In the genomic region with DNA sequence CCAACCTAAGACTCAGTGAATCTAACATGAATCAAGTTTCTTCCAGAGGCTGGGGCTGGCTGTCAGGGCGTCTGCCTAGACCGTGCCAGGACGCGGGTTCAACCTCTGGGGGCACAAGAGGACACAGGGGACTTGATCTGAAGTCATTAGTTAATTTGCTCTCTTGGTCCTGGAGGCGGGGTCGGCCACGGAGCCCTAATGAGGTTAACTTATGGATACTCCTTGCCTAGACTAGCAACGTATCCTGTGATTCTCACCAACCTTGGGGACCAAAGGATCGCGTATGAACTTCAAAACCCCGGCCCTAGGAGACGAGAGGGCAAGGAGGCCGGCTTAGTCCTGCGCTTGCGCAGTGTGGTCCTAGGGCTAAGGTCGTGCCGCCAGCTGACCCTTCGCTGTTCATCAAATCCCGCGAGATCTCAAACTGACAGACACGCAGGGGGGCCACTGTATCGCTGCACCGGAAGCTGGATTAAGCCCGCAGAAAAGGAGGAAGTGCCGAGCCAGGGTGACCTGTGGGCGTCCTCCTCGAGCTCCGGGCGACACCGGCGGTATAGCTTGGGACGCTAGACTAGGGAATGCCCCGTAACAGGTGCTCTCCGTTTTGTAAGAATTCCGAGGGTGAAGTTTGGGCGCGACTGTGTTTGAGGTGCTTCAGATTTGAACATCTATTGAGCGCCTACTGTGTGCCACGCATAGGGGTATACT, we compare ENCODE assay signal across 8 mouse cellular contexts. TPM values are rescaled to one million over a fixed set of nuclear protein-coding genes. Genes with fewer than 3 reads are reported as not detected.
A peak's percentile ranks its signal among the peaks of the same experiment; 100 is the strongest.
DNase-seq lines count a peak whose midpoint lies in the region; ATAC-seq lines count a peak whose summit lies in the region.

A gene (plus strand): TSS at position 348 of the 708 bp plus-strand sequence.

- H3K4me2 ChIP-seq in hindbrain, embryonic 12.5 days (replicated peaks), result peak within 1 kb of the TSS; percentile 64

- no peaks in the 10 kb centered on the region for H3K9me3 ChIP-seq in hindbrain, embryonic 12.5 days (replicated peaks)

- H3K27ac ChIP-seq in hindbrain, embryonic 12.5 days, result no peak within 1 kb of the TSS

- H3K27me3 ChIP-seq in hindbrain, embryonic 12.5 days, result no peaks in the 10 kb centered on the region

- ATAC-seq in hindbrain, embryonic 12.5 days (ENCODE audit: low FRiP score), result peak; percentile 89

- peak within 1 kb of the TSS; percentile 62 for H3K9ac ChIP-seq in hindbrain, embryonic 12.5 days

- WGBS in hindbrain, embryonic 12.5 days, result under 1% methylated on average over 39 of the region's 39 CpGs

- H3K4me1 ChIP-seq in hindbrain, embryonic 12.5 days, result peaks cover 4% of the 10 kb centered on the region

- H3K36me3 ChIP-seq in hindbrain, embryonic 12.5 days, result no peaks in the 10 kb centered on the region

- peak within 1 kb of the TSS; percentile 51 for H3K4me3 ChIP-seq in hindbrain, embryonic 12.5 days

- DNase-seq in NIH3T3 (ENCODE audit: low read depth), result peak; percentile 89
- DNase-seq in cerebellum, postnatal 10 days, result peak; percentile 95
- DNase-seq in frontal cortex, postnatal 10 days (ENCODE audit: low spot score in 2 of 2), result peak; percentile 88 to 90
- peak; percentile 81 to 87 for DNase-seq in layer of hippocampus, postnatal 14 days (ENCODE audit: low spot score in 2 of 2)
- DNase-seq in lung, postnatal 14 days, result peak; percentile 93
- peak; percentile 97 for DNase-seq in retina, adult 2 months (ENCODE audit: low read depth, low spot score)
- peak; percentile 87 to 92 for DNase-seq in thymus, postnatal 36 days

RNA-seq across cellular contexts. Expression of the gene that starts here (rescaled TPM):
- 16.0 and 17.4 TPM in 2 replicates for polyA plus RNA-seq in hindbrain, embryonic 12.5 days (2016; fragmentation: Nextera tagmentation; extraction: Ambion mirVana)
- 10 to 100 TPM; 38.9 to 39.4 TPM for total RNA-seq in layer of hippocampus, postnatal 14 days (2021)
